Mouse (Mus musculus): ENCODE data around the gene Kat6b. TPM values are rescaled to one million over a fixed set of nuclear protein-coding genes. Genes with fewer than 3 reads are reported as not detected.

Gene Kat6b
- polyA plus RNA-seq, 1 experiment from 2014 or later, result 7.2 TPM

- 68% methylated on average over 3 of the region's 3 CpGs for WGBS
- Histone ChIP-seq H3K9ac (ENCODE audit: low read depth, low read length) (no peak overlapping the region), H3K4me3 (replicated peaks; ENCODE audit: low read depth, low read length) (no peak overlapping the region), H3K9me3 (replicated peaks; ENCODE audit: low read length) (no peaks in the 10 kb centered on the region), H3K4me1 (replicated peaks; ENCODE audit: insufficient read depth, low read length) (no peaks in the 10 kb centered on the region), H3K36me3 (ENCODE audit: insufficient read depth, low read length) (no peaks in the 10 kb centered on the region), H3K27ac (no peak overlapping the region), H3K27me3 (ENCODE audit: insufficient read depth, low read length) (no peaks in the 10 kb centered on the region), H3K4me2 (ENCODE audit: low read length) (no peak overlapping the region)
- TF ChIP-seq CTCF (IDR thresholded peaks at IDR 0.05; ENCODE audit: low read depth), result no peak
- ATAC-seq (replicated peaks; ENCODE audit: low FRiP score, low read depth) (no peak), DNase-seq (ENCODE audit: low spot score) (no peak)
These were observed 7.9 kb downstream of the Kat6b start for GRCm38 (mm10) chr14:21489116-21489485.

GRCm38 (mm10) chr14:21490141-21490540 is 8.9 kb downstream of the Kat6b start:
- ATAC-seq (replicated peaks; ENCODE audit: low FRiP score, low read depth) (no peak), DNase-seq (ENCODE audit: low spot score) (no peak)
- 39% methylated on average over 4 of the region's 4 CpGs for WGBS
- H3K4me1 ChIP-seq (replicated peaks; ENCODE audit: insufficient read depth, low read length), result no peaks in the 10 kb centered on the region
- TF ChIP-seq CTCF (IDR thresholded peaks at IDR 0.05; ENCODE audit: low read depth), result no peak
- H3K4me3 ChIP-seq (replicated peaks; ENCODE audit: low read depth, low read length), result no peak overlapping the region
- no peaks in the 10 kb centered on the region for H3K9me3 ChIP-seq (replicated peaks; ENCODE audit: low read length)
- H3K9ac ChIP-seq (ENCODE audit: low read depth, low read length), result no peak overlapping the region
- no peaks in the 10 kb centered on the region for H3K27me3 ChIP-seq (ENCODE audit: insufficient read depth, low read length)
- H3K36me3 ChIP-seq (ENCODE audit: insufficient read depth, low read length), result no peaks in the 10 kb centered on the region
- H3K4me2 ChIP-seq (ENCODE audit: low read length), result no peak overlapping the region
- no peak overlapping the region for H3K27ac ChIP-seq

- no peaks in the 10 kb centered on the region for H3K9me3 ChIP-seq (replicated peaks; ENCODE audit: low read length)
- no peak for TF ChIP-seq CTCF (IDR thresholded peaks at IDR 0.05; ENCODE audit: low read depth)
- H3K4me3 ChIP-seq (replicated peaks; ENCODE audit: low read depth, low read length), result peak overlapping the region; percentile 72
- peak; percentile 36 for DNase-seq (ENCODE audit: low spot score)
- no peaks in the 10 kb centered on the region for H3K27me3 ChIP-seq (ENCODE audit: insufficient read depth, low read length)
- 2% methylated on average over 7 of the region's 7 CpGs for WGBS
- H3K27ac ChIP-seq, result peak overlapping the region; percentile 87
- peak overlapping the region; percentile 87 for H3K4me2 ChIP-seq (ENCODE audit: low read length)
- H3K4me1 ChIP-seq (replicated peaks; ENCODE audit: insufficient read depth, low read length), result peaks cover 3% of the 10 kb centered on the region
- ATAC-seq (replicated peaks; ENCODE audit: low FRiP score, low read depth), result no peak
- no peaks in the 10 kb centered on the region for H3K36me3 ChIP-seq (ENCODE audit: insufficient read depth, low read length)
- H3K9ac ChIP-seq (ENCODE audit: low read depth, low read length), result peak overlapping the region; percentile 74
These were observed 17.2 kb downstream of the Kat6b start for GRCm38 (mm10) chr14:21498361-21498996.

GRCm38 (mm10) chr14:21499011-21499581 is 17.9 kb downstream of the Kat6b start:
- H3K9me3 ChIP-seq (replicated peaks; ENCODE audit: low read length), result no peaks in the 10 kb centered on the region
- ATAC-seq (replicated peaks; ENCODE audit: low FRiP score, low read depth) (no peak), DNase-seq (ENCODE audit: low spot score) (peak; percentile 71)
- H3K4me3 ChIP-seq (replicated peaks; ENCODE audit: low read depth, low read length), result peak overlapping the region; percentile 72
- H3K4me2 ChIP-seq (ENCODE audit: low read length), result peak overlapping the region; percentile 87
- peaks cover 3% of the 10 kb centered on the region for H3K4me1 ChIP-seq (replicated peaks; ENCODE audit: insufficient read depth, low read length)
- peak overlapping the region; percentile 74 for H3K9ac ChIP-seq (ENCODE audit: low read depth, low read length)
- H3K27me3 ChIP-seq (ENCODE audit: insufficient read depth, low read length), result no peaks in the 10 kb centered on the region
- H3K36me3 ChIP-seq (ENCODE audit: insufficient read depth, low read length), result no peaks in the 10 kb centered on the region
- H3K27ac ChIP-seq, result peak overlapping the region; percentile 87
- under 1% methylated on average over 29 of the region's 33 CpGs for WGBS
- no peak; the same call in 1 of the 2 replicates for TF ChIP-seq CTCF (IDR thresholded peaks at IDR 0.05; ENCODE audit: low read depth)

- Histone ChIP-seq H3K36me3 (ENCODE audit: insufficient read depth, low read length) (no peaks in the 10 kb centered on the region), H3K9me3 (replicated peaks; ENCODE audit: low read length) (no peaks in the 10 kb centered on the region), H3K9ac (ENCODE audit: low read depth, low read length) (peak overlapping the region; percentile 74), H3K27me3 (ENCODE audit: insufficient read depth, low read length) (no peaks in the 10 kb centered on the region), H3K4me3 (replicated peaks; ENCODE audit: low read depth, low read length) (peak overlapping the region; percentile 72), H3K4me1 (replicated peaks; ENCODE audit: insufficient read depth, low read length) (peaks cover 3% of the 10 kb centered on the region), H3K4me2 (ENCODE audit: low read length) (peak overlapping the region; percentile 87), H3K27ac (peak overlapping the region; percentile 87)
- ATAC-seq (replicated peaks; ENCODE audit: low FRiP score, low read depth) (no peak), DNase-seq (ENCODE audit: low spot score) (peak; percentile 72)
- WGBS, result under 1% methylated on average over 53 of the region's 57 CpGs
- no peak for TF ChIP-seq CTCF (IDR thresholded peaks at IDR 0.05; ENCODE audit: low read depth)
These were observed 18.5 kb downstream of the Kat6b start for GRCm38 (mm10) chr14:21499631-21500153.

- Histone ChIP-seq H3K4me2 (ENCODE audit: low read length) (peak overlapping the region; percentile 87), H3K9me3 (replicated peaks; ENCODE audit: low read length) (no peaks in the 10 kb centered on the region), H3K36me3 (ENCODE audit: insufficient read depth, low read length) (no peaks in the 10 kb centered on the region), H3K4me1 (replicated peaks; ENCODE audit: insufficient read depth, low read length) (peaks cover 6% of the 10 kb centered on the region), H3K27ac (peak overlapping the region; percentile 97), H3K27me3 (ENCODE audit: insufficient read depth, low read length) (no peaks in the 10 kb centered on the region), H3K4me3 (replicated peaks; ENCODE audit: low read depth, low read length) (peak overlapping the region; percentile 72), H3K9ac (ENCODE audit: low read depth, low read length) (peak overlapping the region; percentile 84)
- under 1% methylated on average over 65 of the region's 75 CpGs for WGBS
- TF ChIP-seq CTCF (IDR thresholded peaks at IDR 0.05; ENCODE audit: low read depth), result peak; percentile 41
- peak; percentile 96 for ATAC-seq (replicated peaks; ENCODE audit: low FRiP score, low read depth)
- peak; percentile 100 for DNase-seq (ENCODE audit: low spot score)
These were observed 19.2 kb downstream of the Kat6b start for GRCm38 (mm10) chr14:21500154-21501047.

Data from kidney, postnatal 0 days (tissue).